Mouse (Mus musculus) lung, adult 2 months (tissue): Measurements from ENCODE around the gene BC005624. TPM values are rescaled to one million over a fixed set of nuclear protein-coding genes. Genes with fewer than 3 reads are reported as not detected.
A peak's percentile ranks its signal among the peaks of the same experiment; 100 is the strongest.
"Not testable (repeated sequence)": the region's sequence is repeated elsewhere in the genome, so short reads cannot be mapped to it uniquely, and the experiment has no call there.

Experiments used
- DNase-seq: peaks from one replicate; pipeline ENCODE4 v3.0.0; 2022
- H3K4me1 ChIP-seq: fragments of 200-500 bp; 2 replicates; pipeline ENCODE4 v1.6.1; 2011; ENCODE audit warnings: low read length; ENCODE audit not compliant: control insufficient read depth, insufficient read depth
- H3K4me3 ChIP-seq: fragments of 200-500 bp; replicated peaks from 2 replicates; pipeline ENCODE3; 2011; ENCODE audit warnings: low read depth, mild to moderate bottlenecking, control low read depth, low read length; ENCODE audit errors: extremely low read depth
- CTCF ChIP-seq: fragments of 200-500 bp; IDR thresholded peaks from 2 replicates; pipeline ENCODE4 v1.5.1; 2011; ENCODE audit warnings: mild to moderate bottlenecking, low read length, control low read depth; ENCODE audit not compliant: insufficient read depth
- POLR2A ChIP-seq: fragments of 200-500 bp; IDR thresholded peaks from 2 replicates; pipeline ENCODE4 v1.6.1; 2011; ENCODE audit warnings: low read depth, mild to moderate bottlenecking, control low read depth, low read length, borderline replicate concordance; ENCODE audit errors: extremely low read depth
- WGBS: fragments of 180-500 bp; shearing (Covaris S2); methylation state at CpG from one replicate; pipeline ENCODE4 v1.1.7; 2018; 5-methylcytosine and 5-hydroxymethylcytosine counted together
- polyA plus RNA-seq: library from polyadenylated mRNA; depleted of rRNA; stranded (reverse); fragments of >200 nt; gene quantifications from 2 replicates; pipeline ENCODE4 v1.2.3, GENCODE M21; 2012

BC005624 gene
- polyA plus RNA-seq, 1 experiment, result 33.2 TPM

DNA sequence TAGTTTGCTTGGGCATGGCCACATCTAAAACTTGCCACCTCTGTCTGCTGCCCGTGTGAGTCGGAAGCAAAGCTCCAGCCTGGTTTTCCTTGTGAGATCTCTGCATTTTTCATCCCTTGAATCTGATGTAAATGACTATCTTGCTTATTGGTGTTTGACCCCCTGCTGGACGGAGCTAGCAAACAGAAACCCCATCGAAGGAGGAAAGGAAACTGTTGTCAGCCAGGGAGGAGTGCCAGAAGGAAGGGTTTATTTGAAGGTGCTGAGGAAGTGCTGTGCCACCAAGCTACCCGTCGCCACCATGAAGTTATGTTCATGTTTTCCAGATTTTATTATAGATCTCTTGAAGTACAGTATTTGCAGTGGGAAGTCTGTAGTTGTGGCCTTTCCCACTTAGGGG is 27.2 kb downstream of the BC005624 start:
- DNase-seq, result no peak
- Histone ChIP-seq H3K4me1 (peaks cover 7% of the 10 kb centered on the region), H3K4me3 (no peak overlapping the region)
- no peak for TF ChIP-seq POLR2A
- no peak for TF ChIP-seq CTCF
- WGBS, result 35% methylated on average over 6 of the region's 6 CpGs

DNA sequence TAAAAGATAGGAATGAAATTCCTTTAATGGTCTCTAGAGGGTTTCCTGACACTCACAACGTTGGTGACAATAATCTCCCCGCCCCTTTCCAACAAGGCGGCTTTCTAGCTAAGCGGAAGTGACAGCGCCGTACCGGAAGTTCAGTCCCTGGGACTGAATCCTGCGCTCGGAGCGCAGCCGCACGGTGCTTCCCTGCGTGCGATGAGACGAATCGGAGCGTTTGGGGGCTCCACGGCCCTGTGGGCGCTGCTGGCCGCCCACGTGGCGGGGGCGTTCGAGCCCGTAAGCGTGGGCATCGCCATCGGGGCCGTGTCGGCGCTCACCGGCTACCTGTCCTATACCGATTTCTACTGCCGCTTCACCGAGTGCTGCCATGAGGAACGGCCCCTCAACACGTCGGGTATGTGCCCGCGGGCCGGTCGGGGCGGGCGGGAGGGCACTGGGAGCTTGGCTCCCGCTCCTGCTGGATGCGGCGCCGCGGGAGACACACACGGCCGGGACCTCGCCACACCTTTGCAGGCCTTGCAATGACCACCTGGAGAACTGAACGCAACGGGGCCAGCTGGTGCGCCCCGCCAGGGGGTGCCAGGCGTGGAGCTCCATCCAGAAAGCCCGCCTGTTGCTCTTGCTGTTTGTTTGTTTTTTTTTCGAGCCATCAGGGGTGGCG is 29.0 kb downstream of the BC005624 start, which contains the start of gene Tor1b:
TSS of gene Tor1b (plus strand) at position 136 of the 667 bp plus-strand sequence.
- peak; percentile 78 for DNase-seq
- no peak for TF ChIP-seq CTCF
- TF ChIP-seq POLR2A, result peak; percentile 98
- WGBS, result under 1% methylated on average over 60 of the region's 60 CpGs
- Histone ChIP-seq H3K4me1 (peaks cover 7% of the 10 kb centered on the region), H3K4me3 (peak within 1 kb of the TSS; percentile 94)

DNA sequence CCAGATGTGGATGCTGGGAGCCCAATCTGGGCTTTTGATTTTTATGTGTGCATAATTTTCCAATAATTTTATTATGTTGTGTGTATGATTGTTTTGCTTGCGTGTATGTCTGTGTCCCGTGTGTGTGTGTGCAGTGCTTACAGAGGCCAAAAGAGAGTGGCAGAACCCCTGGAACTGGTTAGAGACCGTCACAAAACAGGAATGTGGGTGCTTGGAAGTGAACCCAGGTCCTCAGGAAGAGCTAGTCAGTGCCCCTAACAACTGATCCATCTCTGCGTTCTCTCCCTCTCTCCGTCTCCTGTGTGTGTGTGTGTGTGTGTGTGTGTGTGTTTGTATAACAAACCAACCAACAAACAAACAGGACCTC is 29.6 kb downstream of the BC005624 start:
- peak overlapping the region; percentile 94 for H3K4me3 ChIP-seq
- TF ChIP-seq POLR2A (no peak), CTCF (no peak)
- peaks cover 7% of the 10 kb centered on the region for H3K4me1 ChIP-seq
- no peak for DNase-seq
- WGBS, result 28% methylated on average over 5 of the region's 5 CpGs

DNA sequence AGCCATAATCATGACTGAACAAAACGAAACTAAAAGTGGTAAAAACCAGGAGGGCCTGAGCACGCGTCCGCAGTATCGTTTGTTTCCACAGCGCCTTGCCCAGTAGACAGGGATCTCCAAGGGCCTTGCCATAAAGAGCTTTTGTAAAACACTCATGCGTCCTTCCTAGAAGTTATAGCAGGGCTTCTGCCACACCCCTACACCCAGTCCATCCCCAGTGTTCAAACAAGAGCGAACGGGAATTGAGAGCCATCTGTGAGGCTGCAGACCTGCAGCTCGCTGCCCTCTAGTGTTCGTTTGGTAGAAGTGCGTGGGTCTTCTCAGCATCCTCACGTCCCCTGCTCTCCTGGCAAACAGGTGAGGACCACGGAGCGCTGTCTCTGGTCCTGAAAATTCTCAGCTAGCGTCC is 39.4 kb downstream of the BC005624 start:
- peak overlapping the region; percentile 66 for H3K4me3 ChIP-seq
- TF ChIP-seq CTCF, result peak; percentile 97
- TF ChIP-seq POLR2A, result peak; percentile 47; the same call in 1 of the 2 replicates
- no peaks in the 10 kb centered on the region for H3K4me1 ChIP-seq
- 13% methylated on average over 16 of the region's 16 CpGs for WGBS
- DNase-seq, result peak; percentile 63

DNA sequence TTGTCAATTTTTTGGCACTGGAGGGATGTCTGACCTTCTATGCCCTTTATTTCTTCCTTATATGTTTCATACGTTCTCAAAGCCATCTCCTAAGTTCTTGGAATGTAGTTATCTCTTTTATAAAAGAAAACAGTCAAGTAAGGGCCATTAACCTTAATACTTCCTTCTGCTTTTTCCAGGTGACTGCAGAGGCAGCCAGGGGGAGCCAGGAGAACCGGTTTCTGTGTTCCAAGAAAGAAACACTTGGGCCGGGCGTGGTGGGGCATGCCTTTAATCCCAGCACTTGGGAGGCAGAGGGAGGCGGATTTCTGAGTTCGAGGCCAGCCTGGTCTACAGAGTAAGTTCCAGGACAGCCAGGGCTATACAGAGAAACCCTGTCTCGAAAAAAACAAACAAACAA is 39.9 kb downstream of the BC005624 start:
- DNase-seq, H3K4me3 ChIP-seq, H3K4me1 ChIP-seq: not testable (repeated sequence)
- 27% methylated on average over 7 of the region's 7 CpGs for WGBS

DNA sequence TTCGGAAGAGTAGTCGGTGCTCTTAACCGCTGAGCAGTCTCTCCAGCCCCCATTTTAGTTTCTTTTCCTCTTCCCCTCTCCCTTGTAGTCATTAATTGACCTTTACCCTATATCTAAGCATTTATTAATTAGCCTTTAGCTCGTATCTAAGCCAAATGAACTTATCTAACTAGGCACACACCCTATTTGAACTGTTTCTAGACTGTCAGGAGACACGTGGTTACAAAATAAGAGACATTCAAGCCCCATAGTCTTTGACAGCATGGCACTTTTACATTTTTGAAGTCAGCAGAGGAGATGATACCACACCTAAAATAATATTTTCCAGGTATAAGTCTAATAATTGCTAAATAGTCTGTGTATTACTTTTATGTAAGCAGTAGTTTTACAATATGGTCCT is 40.4 kb downstream of the BC005624 start:
- H3K4me1 ChIP-seq, result no peaks in the 10 kb centered on the region
- H3K4me3 ChIP-seq, result no peak overlapping the region
- 83% methylated on average over 5 of the region's 5 CpGs for WGBS
- no peak for TF ChIP-seq POLR2A
- no peak for TF ChIP-seq CTCF
- DNase-seq, result no peak

DNA sequence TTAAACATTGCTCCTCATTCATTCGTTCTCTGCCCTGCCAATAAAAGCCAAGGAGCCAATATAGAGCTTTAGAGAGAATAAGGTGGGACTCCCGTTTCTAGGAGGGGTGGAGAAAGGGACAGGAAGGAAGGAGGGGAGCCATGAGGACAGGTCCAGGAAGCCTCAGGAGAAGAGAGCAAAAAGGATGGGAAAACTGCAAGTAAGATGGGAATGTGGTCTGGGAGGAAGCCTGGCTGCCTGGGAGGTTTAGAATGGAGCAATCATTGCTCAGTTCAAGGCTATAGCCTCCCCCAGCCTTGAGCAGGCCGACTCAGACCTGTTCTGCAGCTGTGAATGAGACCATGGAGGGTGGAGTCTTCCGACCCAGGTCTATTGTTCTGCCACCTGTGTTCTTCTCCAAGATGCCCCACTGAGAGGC is 43.4 kb downstream of the BC005624 start:
- DNase-seq, result no peak
- TF ChIP-seq POLR2A, result no peak
- no peak for TF ChIP-seq CTCF
- no peak overlapping the region for H3K4me3 ChIP-seq
- H3K4me1 ChIP-seq, result no peaks in the 10 kb centered on the region
- 45% methylated on average over 4 of the region's 4 CpGs for WGBS

DNA sequence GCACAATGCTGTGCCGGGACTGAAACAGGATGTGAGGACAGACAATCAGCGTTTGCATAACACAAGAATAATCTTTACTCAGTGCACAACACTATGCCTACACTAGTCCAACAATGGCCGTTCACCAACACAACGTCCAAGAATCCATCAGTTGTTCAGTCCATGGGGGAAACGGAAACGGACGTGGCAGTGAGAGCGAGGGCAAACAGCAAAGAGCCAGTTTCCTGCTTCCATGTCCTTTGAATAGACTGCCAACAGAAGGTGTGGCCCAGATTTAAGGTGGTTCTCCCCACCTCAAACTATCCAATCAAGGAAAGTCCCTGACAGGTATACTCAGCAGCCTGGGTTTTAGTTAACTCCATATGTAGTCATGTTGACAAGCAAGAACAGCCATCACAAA is 44.3 kb downstream of the BC005624 start:
- 28% methylated on average over 8 of the region's 8 CpGs for WGBS
- DNase-seq, result no peak
- Histone ChIP-seq H3K4me3 (no peak overlapping the region), H3K4me1 (no peaks in the 10 kb centered on the region)
- TF ChIP-seq POLR2A (no peak), CTCF (no peak)

DNA sequence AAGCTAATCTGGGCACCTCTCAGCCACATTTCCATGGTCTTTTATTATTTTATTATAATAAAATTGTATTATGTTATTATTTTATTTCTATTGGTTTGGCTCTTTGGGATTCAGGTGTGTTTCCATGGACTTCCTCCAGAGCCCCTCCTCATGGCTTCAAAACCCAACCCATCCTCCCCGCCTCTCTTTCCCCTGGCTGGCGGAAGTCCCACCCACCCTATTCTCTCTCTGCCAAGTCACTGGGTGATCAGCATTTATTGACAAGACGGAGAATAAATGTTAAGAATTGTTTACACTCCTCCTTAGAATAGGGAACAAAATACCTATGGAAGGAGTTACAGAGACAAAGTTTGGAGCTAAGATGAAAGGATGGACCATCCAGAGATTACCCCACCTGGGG is 45.2 kb downstream of the BC005624 start:
- no peak for TF ChIP-seq POLR2A
- TF ChIP-seq CTCF, result no peak
- WGBS, result 83% methylated on average over 3 of the region's 3 CpGs
- Histone ChIP-seq H3K4me3 (no peak overlapping the region), H3K4me1 (no peaks in the 10 kb centered on the region)
- DNase-seq, result no peak

DNA sequence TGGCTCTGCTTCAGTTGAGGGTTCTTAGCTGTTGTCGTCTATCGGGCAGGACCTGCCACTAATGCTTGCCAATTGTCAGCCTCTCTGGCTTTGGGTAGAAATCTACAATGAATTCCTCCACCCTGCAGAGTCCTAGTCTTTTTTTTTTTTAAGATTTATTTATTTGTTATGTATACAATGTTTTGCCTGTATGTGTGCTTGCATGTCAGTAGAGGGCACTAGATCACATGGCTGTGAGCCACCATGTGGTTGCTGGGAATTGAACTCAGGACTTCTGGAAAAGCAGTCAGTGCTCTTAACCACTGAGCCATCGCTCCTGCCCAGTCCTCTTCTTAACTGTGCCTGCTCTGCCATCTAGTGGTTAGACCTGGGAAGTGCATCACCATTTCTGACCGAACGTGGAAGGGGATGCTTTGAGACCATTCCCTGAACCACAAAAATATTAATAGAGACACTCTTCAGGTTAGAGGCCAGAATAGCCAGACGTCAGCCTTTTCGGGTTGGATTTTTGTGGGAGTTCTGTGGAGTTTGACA is 48.0 kb downstream of the BC005624 start:
- 19% methylated on average over 7 of the region's 7 CpGs for WGBS
- TF ChIP-seq POLR2A (no peak), CTCF (peak; percentile 91)
- Histone ChIP-seq H3K4me3 (no peak overlapping the region), H3K4me1 (peaks cover 2% of the 10 kb centered on the region; the same call in 1 of the 2 replicates)
- DNase-seq, result peak; percentile 73
